Mouse (Mus musculus) thymus, adult 2 months (tissue): Measurements from ENCODE around the gene Lonp2.

Source experiments
- CTCF ChIP-seq: fragments of 200-500 bp; IDR thresholded peaks from 2 replicates; pipeline ENCODE4 v1.5.1; 2012; ENCODE audit warnings: mild to moderate bottlenecking, control low read depth, low read length, moderate library complexity, borderline replicate concordance; ENCODE audit not compliant: control insufficient read depth, poor library complexity, insufficient read depth; ENCODE audit errors: extremely low read depth
- POLR2A ChIP-seq: fragments of 200-500 bp; IDR thresholded peaks from 2 replicates; pipeline ENCODE4 v1.6.1; 2012; ENCODE audit warnings: mild to moderate bottlenecking, low read length, control low read depth, moderate library complexity; ENCODE audit not compliant: control insufficient read depth, poor library complexity, insufficient read depth; ENCODE audit errors: extremely low read depth

GRCm38 (mm10) chr8:86630212-86630611, 6.4 kb downstream of the Lonp2 start:
- TF ChIP-seq CTCF (no peak), POLR2A (no peak)
